Mouse (Mus musculus): ENCODE measurements around the gene Bub1b. TPM values are rescaled to one million over a fixed set of nuclear protein-coding genes. Genes with fewer than 3 reads are reported as not detected.
A peak's percentile ranks its signal among the peaks of the same experiment; 100 is the strongest.
"Not testable (repeated sequence)": the region's sequence is repeated elsewhere in the genome, so short reads cannot be mapped to it uniquely, and the experiment has no call there.

Bub1b gene
- polyA plus RNA-seq, 1 experiment from 2014 or later = 15.7 TPM

DNA sequence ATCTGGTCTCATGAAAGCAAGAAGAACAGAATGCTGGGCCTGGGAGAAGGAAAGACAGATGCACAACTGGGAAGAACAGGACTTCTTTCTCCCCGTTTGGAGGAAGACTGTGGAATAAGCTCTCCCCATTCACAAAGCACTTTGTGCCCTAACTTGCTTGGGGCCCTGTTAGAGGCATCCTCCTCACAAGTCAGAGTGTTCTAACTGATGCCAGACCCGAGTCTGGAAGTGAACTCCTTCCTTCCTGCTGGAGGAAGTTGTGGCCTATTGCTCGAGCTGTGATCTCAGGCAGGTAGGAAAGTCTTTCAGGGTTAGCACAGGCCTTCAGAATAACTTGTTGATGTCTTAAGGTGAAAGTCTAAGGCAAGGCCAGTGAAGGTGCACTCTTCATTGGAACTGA lies 44.9 kb downstream of the Bub1b start:
- H3K36me3 ChIP-seq (replicated peaks; ENCODE audit: insufficient read depth, low read length) = peaks cover 60% of the 10 kb centered on the region
- H3K4me2 ChIP-seq (ENCODE audit: low read depth, low read length) = no peak overlapping the region
- ATAC-seq (no peak), DNase-seq (no peak)
- no peak overlapping the region for H3K9ac ChIP-seq (replicated peaks)
- H3K4me1 ChIP-seq (ENCODE audit: insufficient read depth) = no peaks in the 10 kb centered on the region
- TF ChIP-seq CTCF (IDR thresholded peaks at IDR 0.05; ENCODE audit: low read depth) = no peak
- no peak for TF ChIP-seq EP300 (IDR thresholded peaks at IDR 0.05; ENCODE audit: low read depth)
- no peak overlapping the region for H3K4me3 ChIP-seq (ENCODE audit: low read depth, low read length)
- 36% methylated on average over 3 of the region's 3 CpGs for WGBS (ENCODE audit: insufficient replicate concordance)
- H3K9me3 ChIP-seq (ENCODE audit: low read length) = no peaks in the 10 kb centered on the region
- H3K27ac ChIP-seq (ENCODE audit: low read depth) = no peak overlapping the region
- no peaks in the 10 kb centered on the region for H3K27me3 ChIP-seq (ENCODE audit: insufficient read depth, low read length)

DNA sequence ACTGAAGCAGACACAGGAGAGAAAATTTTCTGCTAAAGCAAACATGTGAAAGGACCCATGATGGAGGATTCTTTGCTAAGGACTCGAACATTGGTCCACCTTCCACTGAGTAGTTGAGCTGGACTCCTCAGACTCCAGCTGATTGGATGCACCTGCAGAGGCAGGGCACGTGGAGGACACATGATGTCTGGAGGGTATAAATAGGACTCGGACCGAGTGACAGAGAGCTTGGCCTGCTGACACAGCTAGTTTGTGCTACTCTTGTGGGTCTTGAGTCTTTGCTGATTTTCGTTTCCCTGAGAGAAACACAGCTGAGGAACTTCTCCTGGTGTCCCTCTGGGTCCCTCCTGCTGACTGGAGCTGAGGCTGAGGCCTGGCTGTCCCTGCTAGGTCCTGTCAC lies 48.7 kb downstream of the Bub1b start:
- Histone ChIP-seq H3K4me3 (ENCODE audit: low read depth, low read length) (no peak overlapping the region), H3K9ac (replicated peaks) (no peak overlapping the region), H3K27ac (ENCODE audit: low read depth) (no peak overlapping the region), H3K27me3 (ENCODE audit: insufficient read depth, low read length) (no peaks in the 10 kb centered on the region), H3K9me3 (ENCODE audit: low read length) (no peaks in the 10 kb centered on the region), H3K4me2 (ENCODE audit: low read depth, low read length) (no peak overlapping the region), H3K4me1 (ENCODE audit: insufficient read depth) (no peaks in the 10 kb centered on the region), H3K36me3 (replicated peaks; ENCODE audit: insufficient read depth, low read length) (peaks cover 26% of the 10 kb centered on the region)
- WGBS (ENCODE audit: insufficient replicate concordance) = 89% methylated on average over 5 of the region's 5 CpGs
- ATAC-seq = no peak
- no peak for TF ChIP-seq EP300 (IDR thresholded peaks at IDR 0.05; ENCODE audit: low read depth)
- TF ChIP-seq CTCF (IDR thresholded peaks at IDR 0.05; ENCODE audit: low read depth) = no peak
- no peak for DNase-seq

DNA sequence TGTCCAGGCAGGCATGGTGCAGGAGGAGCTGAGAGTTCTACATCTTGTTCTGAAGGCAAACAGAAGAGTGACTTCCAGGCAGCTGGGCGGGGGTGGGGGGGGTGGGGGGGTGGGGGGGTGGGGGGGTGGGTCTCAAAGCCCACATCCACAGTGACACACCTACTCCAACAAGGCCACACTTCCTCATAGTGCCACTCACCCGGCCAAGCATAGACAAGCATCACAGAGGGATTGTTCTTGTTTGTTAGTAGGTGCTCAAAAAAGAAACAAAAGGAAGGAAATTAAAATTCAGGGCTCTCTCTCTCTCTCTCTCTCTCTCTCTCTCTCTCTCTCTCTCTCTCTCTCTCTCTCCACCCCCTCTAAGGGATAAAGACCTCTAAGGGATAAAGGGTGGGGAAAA lies 52.7 kb downstream of the Bub1b start:
- H3K9ac ChIP-seq (replicated peaks); ATAC-seq; H3K4me2 ChIP-seq (ENCODE audit: low read depth, low read length); H3K36me3 ChIP-seq (replicated peaks; ENCODE audit: insufficient read depth, low read length); H3K9me3 ChIP-seq (ENCODE audit: low read length); H3K27me3 ChIP-seq (ENCODE audit: insufficient read depth, low read length); H3K27ac ChIP-seq (ENCODE audit: low read depth); H3K4me3 ChIP-seq (ENCODE audit: low read depth, low read length); H3K4me1 ChIP-seq (ENCODE audit: insufficient read depth); DNase-seq: not testable (repeated sequence)
- 34% methylated on average over 2 of the region's 2 CpGs for WGBS (ENCODE audit: insufficient replicate concordance)

DNA sequence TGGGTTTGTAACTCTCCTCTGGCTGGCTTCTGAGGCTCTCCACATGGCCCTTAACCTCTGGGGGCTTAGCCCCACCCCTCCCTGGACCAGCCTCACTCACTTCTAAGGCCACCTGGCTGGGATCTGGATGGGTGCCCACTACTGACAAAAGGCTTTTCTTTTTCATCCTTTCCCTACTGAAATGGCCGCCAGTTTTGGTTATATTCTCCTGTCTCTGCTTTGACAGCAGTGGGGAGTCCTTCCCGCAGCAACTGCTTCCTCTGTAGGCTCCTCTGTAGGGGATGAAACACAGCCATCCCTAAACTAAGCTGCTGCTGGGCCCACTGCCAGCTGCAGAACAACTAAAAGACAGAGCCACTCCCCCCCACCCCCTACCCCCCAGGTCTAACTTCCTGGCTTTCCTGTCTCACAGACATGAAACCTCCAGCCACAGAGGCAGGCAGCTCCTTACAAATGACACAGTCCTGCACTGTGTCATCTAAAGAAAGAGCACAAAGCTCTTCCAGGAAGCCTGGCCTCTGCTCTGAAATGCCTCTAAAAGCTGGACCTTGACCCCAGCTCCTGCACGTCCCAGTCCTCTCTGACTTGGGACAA lies 58.8 kb downstream of the Bub1b start:
- no peaks in the 10 kb centered on the region for H3K27me3 ChIP-seq (ENCODE audit: insufficient read depth, low read length)
- no peaks in the 10 kb centered on the region for H3K36me3 ChIP-seq (replicated peaks; ENCODE audit: insufficient read depth, low read length)
- DNase-seq = no peak
- peaks cover 25% of the 10 kb centered on the region for H3K4me1 ChIP-seq (ENCODE audit: insufficient read depth)
- no peak for TF ChIP-seq EP300 (IDR thresholded peaks at IDR 0.05; ENCODE audit: low read depth)
- no peak for TF ChIP-seq CTCF (IDR thresholded peaks at IDR 0.05; ENCODE audit: low read depth)
- no peak overlapping the region for H3K27ac ChIP-seq (ENCODE audit: low read depth)
- no peak overlapping the region for H3K9ac ChIP-seq (replicated peaks)
- no peak overlapping the region for H3K4me3 ChIP-seq (ENCODE audit: low read depth, low read length)
- H3K9me3 ChIP-seq (ENCODE audit: low read length) = no peaks in the 10 kb centered on the region
- no peak overlapping the region for H3K4me2 ChIP-seq (ENCODE audit: low read depth, low read length)
- 58% methylated on average over 3 of the region's 3 CpGs for whole genome bisulfite sequencing (ENCODE audit: insufficient replicate concordance)
- ATAC-seq = no peak

DNA sequence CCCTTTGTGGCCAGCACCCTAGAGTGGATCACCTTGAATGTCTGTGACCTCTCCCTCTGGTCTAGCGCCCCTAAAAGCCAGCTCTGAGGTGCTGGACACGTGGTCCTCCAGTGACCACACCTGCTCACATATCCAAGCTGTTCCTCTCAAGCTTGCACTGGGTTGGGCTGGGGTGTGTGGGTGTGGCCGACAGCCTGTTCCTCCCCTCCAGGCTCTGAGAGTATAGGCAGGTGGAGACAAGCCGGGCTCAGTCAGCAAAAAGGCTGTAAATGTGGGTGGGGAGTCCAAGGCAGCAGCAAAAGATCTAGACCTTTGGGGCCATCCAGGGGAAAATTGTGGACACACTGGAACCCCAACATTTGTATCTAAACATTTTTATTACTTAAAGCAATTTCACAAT lies 60.4 kb downstream of the Bub1b start:
- Histone ChIP-seq H3K9me3 (ENCODE audit: low read length) (no peaks in the 10 kb centered on the region), H3K27ac (ENCODE audit: low read depth) (peak overlapping the region; percentile 96), H3K4me3 (ENCODE audit: low read depth, low read length) (0 out of 2 replicates have a peak overlapping the region, but pooled peaks have one; percentile 4), H3K4me1 (ENCODE audit: insufficient read depth) (peaks cover 40% of the 10 kb centered on the region), H3K36me3 (replicated peaks; ENCODE audit: insufficient read depth, low read length) (no peaks in the 10 kb centered on the region), H3K4me2 (ENCODE audit: low read depth, low read length) (peak overlapping the region; percentile 63), H3K9ac (replicated peaks) (peak overlapping the region; percentile 54), H3K27me3 (ENCODE audit: insufficient read depth, low read length) (no peaks in the 10 kb centered on the region)
- 18% methylated on average over 4 of the region's 4 CpGs for WGBS (ENCODE audit: insufficient replicate concordance)
- peak; percentile 73 for DNase-seq
- TF ChIP-seq EP300 (IDR thresholded peaks at IDR 0.05; ENCODE audit: low read depth) = no peak
- TF ChIP-seq CTCF (IDR thresholded peaks at IDR 0.05; ENCODE audit: low read depth) = no peak
- peak; percentile 83 for ATAC-seq

- H3K4me2 ChIP-seq (ENCODE audit: low read depth, low read length) = peak overlapping the region; percentile 63
- H3K4me3 ChIP-seq (ENCODE audit: low read depth, low read length) = peak overlapping the region; percentile 30; the same call in 1 of the 2 replicates
- no peaks in the 10 kb centered on the region for H3K9me3 ChIP-seq (ENCODE audit: low read length)
- TF ChIP-seq EP300 (IDR thresholded peaks at IDR 0.05; ENCODE audit: low read depth) (peak; percentile 90), CTCF (IDR thresholded peaks at IDR 0.05; ENCODE audit: low read depth) (no peak)
- WGBS (ENCODE audit: insufficient replicate concordance) = 38% methylated on average over 1 of the region's 1 CpGs
- H3K9ac ChIP-seq (replicated peaks) = peak overlapping the region; percentile 54
- H3K36me3 ChIP-seq (replicated peaks; ENCODE audit: insufficient read depth, low read length) = no peaks in the 10 kb centered on the region
- H3K27me3 ChIP-seq (ENCODE audit: insufficient read depth, low read length) = no peaks in the 10 kb centered on the region
- H3K4me1 ChIP-seq (ENCODE audit: insufficient read depth) = peaks cover 46% of the 10 kb centered on the region
- ATAC-seq (peak; percentile 81), DNase-seq (peak; percentile 70)
- H3K27ac ChIP-seq (ENCODE audit: low read depth) = peak overlapping the region; percentile 96
These were observed 61.1 kb downstream of the Bub1b start for GRCm38 (mm10) chr2:118659077-118659476.

All from liver, postnatal 0 days (tissue).